Comparison of ENCODE assay signal across 15 mouse cellular contexts in genomic region chr16:50092318-50092717, GRCm38 (mm10).
"Had no signal": no experiment of that assay in that cellular context is flagged by ENCODE, and none has a peak within 500 bp of the region (broad histone marks: within the 10 kb centered on the region; RNA-seq: fewer than 3 reads in every experiment).

No protein-coding gene starts in this region.

- H3K4me1 ChIP-seq: neural tube, embryonic 15.5 days; stomach, embryonic 15.5 days had no signal

- DNase-seq: retina, postnatal 1 day; right cerebral cortex, adult 18-20 months; right cerebral cortex, postnatal 14 days; right cerebral cortex, postnatal 25 days; right cerebral cortex, postnatal 4 days; spleen, adult 18-20 months; thymus, adult 18-20 months; thymus, adult 2 months; thymus, postnatal 14 days; thymus, postnatal 25 days; thymus, postnatal 36 days; thymus, postnatal 4 days had no signal

- H3K27me3 ChIP-seq: neural tube, embryonic 15.5 days; stomach, embryonic 15.5 days had no signal

- H3K9me3 ChIP-seq: neural tube, embryonic 15.5 days; stomach, embryonic 15.5 days had no signal

- H3K36me3 ChIP-seq: neural tube, embryonic 15.5 days; stomach, embryonic 15.5 days had no signal

- H3K9ac ChIP-seq: neural tube, embryonic 15.5 days; stomach, embryonic 15.5 days had no signal

- H3K4me2 ChIP-seq: neural tube, embryonic 15.5 days; stomach, embryonic 15.5 days had no signal

- H3K27ac ChIP-seq: neural tube, embryonic 15.5 days; stomach, embryonic 15.5 days; stomach, postnatal 0 days had no signal

- H3K4me3 ChIP-seq: neural tube, embryonic 15.5 days; stomach, embryonic 15.5 days had no signal
